Mouse (Mus musculus) right cerebral cortex, postnatal 4 days (tissue): ENCODE data around the gene Fank1.

Experiments
- DNase-seq: peaks from one replicate; pipeline ENCODE4 v3.0.0-alpha.2; 2022

Gene Fank1

DNA sequence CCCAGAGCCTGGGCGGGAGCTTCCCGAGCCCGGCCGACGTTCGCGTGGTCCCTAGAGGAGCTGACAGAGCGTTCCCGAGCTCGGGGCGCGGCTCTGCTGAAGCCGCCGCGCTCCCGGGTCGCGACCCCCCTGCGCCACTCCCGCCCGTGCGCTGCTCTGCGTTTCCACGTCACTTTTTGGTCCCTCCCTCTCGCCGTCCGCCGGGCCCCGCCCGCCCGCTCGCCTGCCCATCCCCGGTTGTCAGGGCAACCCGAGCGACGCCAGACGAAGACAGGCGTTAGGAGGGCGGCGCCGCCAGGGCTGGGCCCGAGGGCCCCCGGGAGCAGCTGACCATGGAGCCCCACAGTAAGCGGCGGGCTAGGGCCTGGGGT, at the start of gene Fank1:
Gene Fank1, plus strand, starts transcription at position 236 of the 371 bp plus-strand sequence.
- peak; percentile 81 for DNase-seq

DNA sequence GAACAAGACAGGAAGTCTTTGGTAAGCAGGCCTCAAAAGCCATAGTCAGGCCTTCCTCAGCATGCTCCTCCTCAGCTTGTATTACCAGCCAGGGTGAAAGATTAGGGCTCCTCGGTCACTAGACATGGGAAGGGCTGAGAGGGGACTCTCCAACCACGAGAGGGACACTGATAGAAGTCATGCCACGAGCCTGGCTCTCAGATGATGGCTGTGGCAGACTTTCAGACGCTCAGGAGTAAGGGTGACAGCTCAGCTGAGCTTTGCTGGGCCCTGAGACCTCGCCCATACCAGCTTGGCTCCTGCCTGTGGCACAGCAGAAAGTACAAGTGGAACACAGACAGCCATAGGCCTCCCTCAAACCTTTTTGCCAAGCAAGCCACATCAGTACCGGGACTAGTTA, 49.6 kb upstream of the Fank1 start:
- DNase-seq, result no peak

DNA sequence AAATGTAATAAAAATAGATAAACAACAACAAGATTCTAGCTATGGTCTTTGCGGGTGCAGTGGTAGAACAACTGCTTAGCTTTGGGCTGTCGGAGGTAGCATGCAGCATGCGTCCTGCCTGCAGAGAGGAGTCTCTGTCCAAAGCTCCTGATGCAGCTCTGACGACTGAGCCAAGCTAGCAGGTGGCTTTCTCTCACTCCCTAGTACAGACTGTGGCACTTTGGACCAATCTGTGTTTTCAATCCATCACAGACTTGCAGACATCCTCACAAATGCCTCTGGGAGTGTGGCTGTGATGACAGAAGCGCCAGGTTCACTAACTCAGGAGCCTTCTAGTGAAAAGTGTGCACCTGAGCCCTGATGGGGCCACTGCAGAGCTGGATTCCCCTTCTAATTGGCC, 47.3 kb upstream of the Fank1 start:
- DNase-seq, result no peak

DNA sequence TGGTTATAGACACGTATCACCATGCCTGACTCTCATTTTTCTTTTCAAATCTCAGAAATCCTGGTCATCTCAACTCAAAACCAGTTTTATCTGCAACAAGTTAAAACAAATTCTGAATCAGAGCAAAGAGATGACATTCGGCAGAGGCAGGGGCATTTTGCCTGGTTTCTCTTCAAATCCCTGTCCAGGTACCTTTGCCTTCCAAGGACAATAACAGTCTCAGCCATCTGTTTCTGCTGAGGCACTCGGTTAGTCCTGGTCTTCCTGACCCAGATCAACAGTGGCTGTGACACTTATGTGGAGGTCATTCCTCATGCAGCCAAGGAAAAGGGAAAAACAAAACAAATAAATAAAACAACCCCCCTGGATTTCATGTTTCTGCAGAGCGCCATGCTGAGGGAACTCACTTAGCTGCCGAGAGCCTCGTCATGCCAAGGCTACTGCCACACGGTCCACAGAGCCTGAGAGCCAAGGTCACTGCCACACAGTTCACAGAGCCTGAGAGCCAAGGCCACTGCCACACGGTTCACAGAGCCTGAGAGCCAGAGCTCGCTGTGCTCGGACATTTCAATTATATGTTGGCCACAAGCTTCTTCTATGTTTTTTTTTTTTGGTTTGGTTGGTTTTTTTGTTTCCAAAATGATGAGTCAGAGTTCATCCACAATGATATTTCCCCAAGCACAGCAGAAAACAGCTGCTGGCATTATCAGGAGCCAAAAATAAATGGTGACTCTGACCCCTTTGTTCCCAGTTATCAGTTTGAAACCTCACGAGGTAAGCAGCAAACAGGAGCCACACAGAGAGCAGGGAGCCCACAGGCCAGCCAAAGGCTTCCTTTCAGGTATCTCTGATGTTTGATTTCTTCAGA, 46.1 kb upstream of the Fank1 start:
- no peak for DNase-seq

DNA sequence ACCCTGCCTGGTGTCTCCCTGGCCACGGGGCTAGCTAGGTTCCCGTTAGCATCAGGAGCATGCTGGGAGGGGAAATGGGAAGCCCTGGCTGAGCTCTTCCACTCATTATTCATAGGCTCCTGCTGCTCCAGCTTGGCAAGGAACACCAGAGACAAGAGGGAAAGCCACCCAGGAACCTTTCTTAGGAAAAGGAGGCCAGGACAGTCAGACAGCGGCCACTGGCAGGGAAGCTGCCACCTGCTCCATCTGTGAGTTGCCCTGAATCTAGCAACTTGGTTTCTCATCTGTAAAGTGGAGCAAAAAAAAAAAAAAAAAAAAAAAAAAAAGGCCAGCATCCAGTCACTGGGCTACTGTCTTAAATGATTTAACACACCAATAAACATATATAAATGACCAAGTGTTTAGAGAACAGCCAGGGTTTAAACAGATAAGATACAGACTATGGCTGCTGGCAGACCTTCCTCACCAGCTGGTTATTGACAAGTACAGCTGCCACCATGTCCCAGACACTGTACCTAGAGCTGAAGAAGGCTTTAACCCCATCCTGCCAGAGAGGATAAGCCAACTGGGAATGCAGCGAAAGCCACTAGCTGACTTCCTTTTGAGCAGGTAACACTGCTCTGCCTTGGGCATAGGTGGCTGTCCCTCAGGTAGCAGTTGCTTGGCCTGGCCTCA, 44.6 kb upstream of the Fank1 start:
- DNase-seq, result no peak

DNA sequence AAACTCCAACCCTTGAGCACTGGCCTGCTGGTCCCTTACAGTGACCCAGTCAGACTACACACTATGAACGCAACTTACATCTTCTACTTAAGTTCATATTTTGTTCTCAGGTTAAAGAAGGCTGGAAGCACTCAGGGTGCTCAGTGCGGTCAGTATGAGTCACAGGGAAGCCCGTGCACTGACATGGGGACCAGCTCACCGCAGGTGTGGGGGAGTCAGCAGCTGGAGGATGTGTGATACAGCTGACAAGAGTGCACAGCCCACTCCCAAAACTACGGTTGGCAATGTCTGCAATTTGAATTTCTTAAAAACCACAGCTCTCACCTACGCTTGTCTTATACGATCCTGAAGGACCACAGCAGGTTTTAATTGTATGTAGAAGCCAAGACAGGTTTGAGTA, 36.1 kb upstream of the Fank1 start:
- DNase-seq, result no peak

DNA sequence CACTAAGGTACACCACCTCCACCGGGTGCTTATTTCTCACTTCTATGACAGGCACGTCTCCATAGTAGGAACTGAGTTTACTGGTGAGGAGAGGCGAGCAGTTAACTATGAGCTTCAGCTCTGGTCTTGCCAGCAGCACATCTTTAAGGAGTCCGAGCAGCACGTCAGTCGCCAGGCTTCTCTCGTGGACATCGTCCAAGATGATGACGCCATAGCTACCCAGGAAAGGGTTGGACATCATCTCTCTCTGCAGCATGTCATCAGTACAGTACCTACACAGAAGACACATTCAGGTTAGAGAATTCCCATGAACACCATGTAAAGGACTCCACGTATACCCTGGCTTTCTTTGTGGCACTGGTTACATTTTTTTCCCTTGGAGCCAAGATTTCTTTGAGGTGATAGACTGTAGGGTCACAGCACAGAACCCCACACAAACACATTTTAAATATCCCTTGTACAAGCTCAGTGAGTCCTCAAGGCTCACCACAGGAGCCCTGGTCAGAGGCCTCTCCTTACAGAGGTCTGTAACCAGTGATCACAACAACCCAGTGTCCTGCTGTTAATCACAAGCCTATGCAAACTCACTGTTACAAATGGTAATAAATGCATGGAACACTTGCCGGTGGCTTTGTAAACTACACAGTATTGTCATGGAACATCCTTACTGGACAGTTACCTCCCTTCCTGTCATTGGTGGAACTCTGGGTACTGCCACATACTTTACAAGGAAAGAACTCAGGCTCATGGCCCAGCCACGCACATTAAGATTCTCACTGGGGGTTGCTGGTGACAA, 33.9 kb upstream of the Fank1 start:
- DNase-seq, result no peak

DNA sequence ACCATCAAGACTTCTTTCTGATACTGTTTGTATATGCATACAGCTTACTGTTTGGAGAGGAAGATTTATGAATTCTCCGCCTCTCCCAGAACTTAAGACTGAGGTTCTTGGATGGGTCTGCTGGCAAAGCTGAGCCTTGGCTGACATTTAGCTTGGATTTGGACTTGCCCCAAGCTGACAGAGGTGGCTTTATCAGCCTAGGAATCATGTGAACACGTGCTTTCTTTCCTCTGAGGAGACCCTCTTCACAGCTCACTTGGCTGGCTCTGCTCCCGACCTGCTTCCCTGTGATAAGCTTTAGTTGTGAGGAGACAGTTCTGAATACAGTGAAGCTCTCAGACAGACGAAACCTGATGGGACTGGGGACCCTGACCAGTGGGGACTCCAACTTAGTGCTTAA, 33.0 kb upstream of the Fank1 start:
- peak; percentile 23 for DNase-seq

DNA sequence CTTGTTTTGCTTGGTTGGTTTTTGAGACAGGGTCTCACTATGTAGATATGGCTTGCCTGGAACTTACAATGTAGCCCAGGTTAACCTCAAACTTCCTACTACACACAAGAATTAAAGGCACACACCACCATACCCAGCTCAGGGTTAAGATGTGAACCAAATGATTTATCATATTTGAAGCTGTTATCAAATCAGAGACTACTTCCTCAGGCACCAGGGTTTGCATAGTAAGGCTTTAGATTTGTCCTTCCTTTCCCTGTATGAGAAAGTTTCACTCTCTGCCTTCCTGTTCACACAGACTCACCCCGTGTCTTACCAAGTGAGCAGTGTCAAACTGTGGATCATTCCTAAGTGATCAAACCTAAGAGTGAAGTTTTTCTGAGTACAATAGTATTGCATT, 32.5 kb upstream of the Fank1 start:
- DNase-seq, result no peak

DNA sequence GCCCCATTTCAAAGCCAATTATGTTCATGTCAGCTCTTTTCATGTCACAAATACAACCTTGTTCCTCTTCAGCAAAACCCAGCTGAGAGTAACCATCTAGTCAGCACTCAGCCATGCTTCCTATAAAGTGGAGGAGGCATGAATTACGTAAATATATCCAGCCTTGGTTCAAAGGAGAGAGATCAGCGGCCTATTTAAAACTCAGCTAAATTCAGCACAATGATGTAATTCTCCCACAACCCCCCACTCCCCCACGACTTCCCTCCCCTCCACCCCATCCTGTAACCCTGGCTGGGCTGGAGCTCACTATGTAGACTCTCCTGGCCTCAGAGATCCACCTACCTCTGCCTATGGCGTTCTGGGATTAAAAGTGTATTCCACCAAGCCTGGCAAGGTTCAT, 32.0 kb upstream of the Fank1 start:
- DNase-seq, result no peak

DNA sequence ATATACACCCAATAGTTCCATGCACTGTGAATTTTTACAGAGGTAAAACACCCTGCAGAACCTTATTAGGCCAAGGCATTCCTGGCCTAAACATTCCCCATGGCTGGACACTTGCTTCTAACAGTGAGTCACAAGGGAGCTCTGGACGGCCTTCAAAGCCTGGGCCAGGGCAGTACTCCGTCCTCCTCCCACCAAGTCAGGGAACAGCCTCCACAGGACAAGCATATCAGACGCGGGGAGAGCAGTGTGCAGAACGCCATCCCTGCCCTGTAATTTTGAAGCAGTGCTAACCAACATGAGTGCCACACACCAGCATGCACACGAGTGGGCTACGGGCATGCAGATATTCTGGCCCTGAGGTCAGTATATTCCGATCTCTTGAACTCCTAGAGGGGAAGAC, 29.3 kb upstream of the Fank1 start:
- DNase-seq, result no peak

DNA sequence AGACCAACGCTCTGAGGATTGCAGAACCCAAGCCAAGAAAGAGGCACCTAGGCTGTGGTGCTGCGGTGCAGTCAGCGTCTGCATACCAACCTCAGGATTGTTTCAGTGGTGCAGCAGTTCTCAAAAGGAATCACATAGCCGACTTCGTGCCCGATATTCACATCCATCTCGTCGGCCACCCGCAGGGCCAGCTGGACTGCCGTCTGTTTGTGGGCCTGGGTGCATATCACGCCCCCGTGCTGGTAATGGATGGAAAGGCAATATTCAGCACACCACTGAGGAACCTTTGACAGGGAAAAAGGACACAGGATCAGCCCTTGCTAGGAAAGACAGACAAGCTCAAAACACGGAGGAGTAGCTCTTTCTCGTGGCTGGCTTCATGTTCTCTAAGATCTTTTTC, 27.9 kb upstream of the Fank1 start:
- no peak for DNase-seq

DNA sequence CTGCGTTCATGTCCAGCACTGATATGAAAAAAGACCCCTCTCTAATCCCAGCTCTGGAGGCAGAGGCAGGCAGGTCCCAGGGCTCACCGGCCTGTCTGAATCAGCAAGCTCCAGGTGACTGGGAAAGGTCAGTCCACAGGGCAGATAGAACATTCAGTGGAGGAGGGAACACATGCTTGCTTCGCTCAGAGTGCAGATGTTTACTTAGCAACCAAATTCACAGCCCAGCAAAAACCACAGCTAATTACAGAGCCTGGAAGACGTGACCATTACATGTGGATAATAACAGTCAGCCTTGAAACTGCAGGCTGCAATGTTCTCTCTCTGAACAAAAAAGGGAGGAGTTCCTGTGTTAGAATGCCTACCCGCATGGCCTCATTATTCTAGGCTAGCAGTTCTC, 26.0 kb upstream of the Fank1 start:
- no peak for DNase-seq

DNA sequence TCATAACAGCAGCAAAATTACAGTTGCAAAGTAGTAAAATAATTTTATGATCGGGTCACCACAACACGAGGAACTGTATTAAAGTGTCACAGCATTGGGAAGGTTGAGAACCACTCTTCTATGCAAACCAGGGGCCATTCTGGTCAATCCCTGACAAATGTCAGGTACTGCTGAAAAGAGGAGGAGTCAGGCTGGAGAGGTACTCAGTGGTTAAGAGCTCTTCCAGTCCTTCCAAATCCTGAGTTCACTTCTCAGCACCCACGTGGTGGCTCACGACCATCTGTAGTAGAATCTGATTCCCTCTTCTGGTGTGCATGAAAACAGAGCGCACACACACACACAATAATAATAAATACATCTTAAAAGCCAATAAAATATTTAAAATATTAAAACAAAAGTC, 25.5 kb upstream of the Fank1 start:
- no peak for DNase-seq

DNA sequence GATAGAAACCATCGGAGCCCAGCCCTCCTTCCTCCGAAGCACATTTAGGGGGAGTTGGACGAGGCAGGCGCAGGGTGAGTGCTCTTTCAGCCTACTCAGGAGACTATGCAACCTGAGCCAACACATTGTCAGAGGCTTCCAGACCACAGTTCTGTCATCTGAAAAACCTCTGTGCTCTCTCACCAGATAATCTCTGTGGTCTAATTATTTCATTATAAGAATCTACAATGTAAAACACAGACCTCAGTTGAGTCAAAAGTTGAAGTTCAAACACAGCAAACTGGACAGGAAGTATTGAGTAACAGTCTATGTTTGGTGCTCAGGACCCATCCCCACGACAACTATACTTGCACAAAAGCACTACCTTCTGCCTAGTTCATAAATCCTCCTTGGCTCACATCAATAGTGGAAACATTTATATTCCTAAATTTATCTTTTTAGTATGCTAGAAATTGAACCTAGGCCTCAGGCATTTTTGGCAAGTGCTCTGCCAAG, 18.7 kb upstream of the Fank1 start:
- no peak for DNase-seq

DNA sequence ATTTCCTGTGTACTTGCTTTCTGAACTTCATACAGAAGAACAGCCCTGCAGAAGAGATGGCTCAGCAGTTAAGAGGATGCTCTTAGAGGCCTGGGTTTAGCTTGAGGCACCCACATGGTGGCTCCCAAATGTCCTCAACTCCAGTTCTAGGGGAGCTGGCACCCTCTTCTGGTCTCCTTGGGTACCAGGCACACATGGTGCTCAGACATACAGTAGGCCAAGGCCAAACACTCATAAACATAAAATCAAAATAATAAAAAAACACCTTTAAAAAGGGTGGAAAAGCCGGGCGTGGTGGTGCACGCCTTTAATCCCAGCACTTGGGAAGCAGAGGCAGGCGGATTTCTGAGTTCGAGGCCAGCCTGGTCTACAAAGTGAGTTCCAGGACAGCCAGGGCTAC, 17.9 kb upstream of the Fank1 start:
- DNase-seq, result no peak

DNA sequence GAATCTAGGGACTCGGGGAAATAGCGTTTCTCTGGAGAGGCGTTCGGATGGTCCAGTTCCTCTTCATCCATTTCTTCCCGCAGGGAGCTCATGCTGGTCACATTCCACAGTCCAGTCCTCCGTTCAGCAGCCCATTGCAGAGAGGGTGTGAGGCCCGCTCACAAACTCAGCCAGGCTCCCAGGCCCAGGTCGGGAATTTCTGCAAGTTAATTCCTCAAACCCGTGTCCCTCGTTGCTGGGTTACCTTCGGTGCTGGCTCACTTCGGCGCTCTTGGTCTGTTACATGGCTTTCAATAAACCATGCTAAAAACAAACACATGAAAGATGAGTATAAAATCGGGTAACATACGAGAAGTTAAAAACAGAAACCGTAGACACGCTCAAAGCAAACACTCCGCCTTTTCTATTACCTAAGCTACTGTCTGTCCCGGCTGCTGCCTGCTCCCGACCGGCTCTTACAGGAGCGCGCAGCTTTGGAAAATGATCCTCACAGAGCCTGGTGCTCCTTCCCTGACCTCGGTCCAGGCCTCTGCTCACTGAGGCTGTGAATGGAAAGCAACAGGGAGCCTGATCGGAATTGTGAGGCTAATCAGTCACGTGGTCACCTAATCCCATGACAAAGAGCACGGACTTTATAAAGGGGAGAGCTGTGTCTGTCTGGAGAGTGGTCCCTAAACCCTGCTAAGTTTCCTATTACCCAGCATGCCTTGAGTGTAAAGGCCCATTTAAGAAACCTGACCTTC, 16.9 kb upstream of the Fank1 start:
- DNase-seq, result peak; percentile 18

DNA sequence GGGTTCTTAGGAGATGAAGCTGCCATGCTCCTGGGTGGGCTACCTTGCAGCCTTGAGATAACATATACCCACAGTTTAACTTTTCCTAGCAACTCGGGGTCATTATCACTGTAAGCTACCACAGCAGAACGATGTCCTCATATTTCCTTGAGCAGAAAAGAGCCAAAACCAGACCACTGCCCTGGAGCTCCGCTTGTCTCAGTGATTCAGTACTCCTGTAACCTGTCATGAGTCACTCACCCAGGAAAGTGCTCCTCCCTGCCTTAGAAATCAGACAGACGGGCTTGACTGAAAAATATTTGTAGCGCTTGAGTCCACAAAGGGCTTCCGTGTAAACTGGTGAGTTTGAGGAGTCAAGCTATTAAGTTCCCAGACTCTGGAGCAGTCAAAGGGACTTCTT, 14.0 kb upstream of the Fank1 start:
- DNase-seq, result no peak

DNA sequence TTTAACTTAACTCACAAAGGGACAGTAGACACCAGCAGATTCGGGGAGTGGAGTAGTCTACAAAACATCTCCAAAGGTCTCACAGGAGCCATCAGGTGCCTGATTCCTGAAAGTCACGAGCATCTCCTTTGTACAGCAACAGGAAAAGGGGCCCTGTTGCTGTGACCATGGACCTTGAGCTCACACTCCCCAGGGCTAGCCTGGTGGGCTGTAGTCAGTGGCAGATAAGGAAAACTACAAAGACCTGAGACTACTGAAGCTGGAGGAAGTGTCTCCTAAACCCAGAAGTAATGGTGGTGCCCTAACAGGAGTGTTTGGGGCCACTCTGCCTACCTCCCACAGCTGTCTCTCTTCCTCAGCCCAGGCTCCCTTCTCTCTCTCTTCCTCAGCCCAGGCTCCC, 12.2 kb upstream of the Fank1 start:
- DNase-seq, result no peak

DNA sequence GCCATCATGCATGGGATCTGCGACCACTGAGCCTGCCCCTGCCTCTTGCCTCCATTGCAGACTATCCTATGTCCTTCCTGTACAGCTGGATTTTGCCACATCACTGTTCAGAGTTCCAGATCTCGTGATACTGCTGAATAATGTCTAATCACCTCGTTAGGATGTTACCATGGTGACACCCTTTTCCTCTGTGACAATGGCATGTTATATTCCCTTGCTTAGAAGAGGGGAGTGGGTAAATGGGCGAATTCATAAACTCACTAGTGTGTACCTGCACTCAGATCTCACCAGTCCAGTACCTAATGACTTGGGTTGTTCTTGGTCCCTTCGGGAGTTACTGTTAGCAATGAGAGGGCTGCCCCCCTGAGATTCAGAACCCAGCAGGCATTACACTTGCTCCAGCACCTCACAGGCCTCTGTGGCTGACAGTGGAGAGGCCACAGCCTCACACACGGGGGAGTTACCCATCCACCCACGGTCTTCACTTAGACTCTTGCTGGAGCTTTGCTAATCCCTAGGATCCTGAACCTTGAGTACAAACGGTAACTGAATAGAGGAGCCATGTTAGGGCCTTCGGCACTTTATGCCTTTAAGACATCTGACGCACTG, 11.3 kb upstream of the Fank1 start:
- DNase-seq, result no peak

DNA sequence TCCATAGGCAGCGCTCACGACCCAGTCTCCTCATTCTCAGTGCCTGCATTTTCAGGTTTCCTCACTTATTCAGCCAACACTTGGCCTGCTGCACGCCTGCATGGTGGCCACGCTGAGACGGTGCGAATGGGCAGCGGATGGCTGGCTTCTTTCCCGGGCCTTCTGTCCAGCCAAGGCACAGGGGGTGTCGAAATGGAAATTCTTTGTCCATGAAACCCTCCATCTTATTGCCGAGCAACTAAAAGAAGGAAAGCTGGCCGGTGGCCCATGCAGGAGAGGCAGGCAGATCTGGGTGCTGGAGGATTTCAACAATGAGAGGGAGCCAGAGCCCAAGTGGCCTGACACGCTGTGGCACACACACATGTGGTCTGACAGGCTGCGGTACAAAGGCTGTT, 10.8 kb upstream of the Fank1 start:
- peak; percentile 76 for DNase-seq

DNA sequence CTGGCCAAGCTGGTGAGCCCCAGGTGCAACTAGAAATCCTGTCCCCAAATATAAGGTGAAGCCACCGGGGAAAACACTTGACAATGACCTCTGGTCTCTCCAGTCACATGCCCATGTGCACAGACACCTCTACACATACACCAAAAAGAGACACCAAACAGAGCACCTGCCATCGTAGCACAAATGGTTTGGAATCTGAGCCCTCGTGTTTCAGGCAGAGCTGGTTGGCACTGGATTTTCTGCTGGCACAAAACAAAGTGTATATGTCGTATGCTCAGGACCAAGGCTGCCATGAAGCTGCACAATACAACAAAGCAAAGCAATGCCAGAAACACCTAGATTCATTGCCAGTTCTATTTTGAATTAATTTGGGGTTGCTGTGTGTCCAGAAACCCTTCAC, 8.6 kb upstream of the Fank1 start:
- no peak for DNase-seq

DNA sequence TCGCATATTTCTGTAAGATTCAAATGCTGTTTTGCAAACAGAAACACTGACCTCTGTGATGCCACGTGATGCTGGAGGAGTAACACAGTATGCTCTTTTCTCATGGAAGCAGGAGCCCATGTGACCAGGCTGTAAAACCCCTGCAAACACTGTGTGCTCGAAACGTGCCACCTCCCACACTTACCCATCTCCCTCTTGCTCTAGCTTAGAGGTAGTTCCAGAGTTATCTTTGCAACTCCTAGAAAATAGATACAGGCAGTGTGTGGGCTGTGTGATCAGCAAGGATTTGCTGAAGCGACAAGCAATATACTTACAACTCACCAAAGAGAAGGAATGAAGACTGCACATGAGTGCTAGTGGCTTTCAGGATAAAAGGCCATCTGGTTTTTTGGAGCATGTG, 8.1 kb upstream of the Fank1 start:
- DNase-seq, result no peak
